Mouse (Mus musculus): Measurements from ENCODE around the gene Slc26a8.

DNA sequence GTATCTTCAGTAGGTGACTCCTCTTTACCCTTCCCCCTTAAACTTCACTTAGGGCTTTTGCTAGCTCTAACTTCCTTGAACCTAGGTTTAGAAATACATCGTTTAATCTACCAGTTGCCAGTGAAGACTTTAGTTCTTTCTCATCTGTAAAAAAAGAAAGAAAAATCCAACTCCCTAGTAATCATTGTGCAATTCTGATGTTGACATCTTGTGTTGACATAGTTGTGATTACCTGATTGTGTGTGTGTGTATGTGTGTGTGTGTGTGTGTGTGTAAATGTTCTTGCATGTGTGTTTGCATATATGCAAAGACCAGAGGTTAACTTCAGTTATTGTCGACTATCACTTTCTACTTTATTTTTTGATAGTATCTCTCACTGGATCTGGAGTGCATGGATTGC is 8.6 kb upstream of the Slc26a8 start:
- no peak for TF ChIP-seq CTCF (IDR thresholded peaks at IDR 0.05; ENCODE audit: low read depth)
- TF ChIP-seq EP300 (optimal IDR thresholded peaks at IDR 0.05) = no peak

Data from stomach, postnatal 0 days (tissue).